Mouse (Mus musculus): ENCODE measurements around the gene Tmppe. TPM values are rescaled to one million over a fixed set of nuclear protein-coding genes. Genes with fewer than 3 reads are reported as not detected.
A peak's percentile ranks its signal among the peaks of the same experiment; 100 is the strongest.
"Not testable (repeated sequence)": the region's sequence is repeated elsewhere in the genome, so short reads cannot be mapped to it uniquely, and the experiment has no call there.

The Tmppe gene
- total RNA-seq, 2 experiments from 2014 or later = 1.3 TPM

- DNase-seq (ENCODE audit: low spot score) = not testable (repeated sequence)
Observed at GRCm38 (mm10) chr9:114394136-114394535, 6.8 kb upstream of the Tmppe start.

- no peak for DNase-seq (ENCODE audit: low spot score)
Observed at GRCm38 (mm10) chr9:114394677-114395076, 6.2 kb upstream of the Tmppe start.

- DNase-seq (ENCODE audit: low spot score) = no peak
Observed at GRCm38 (mm10) chr9:114395258-114395657, 5.6 kb upstream of the Tmppe start.

- no peak for DNase-seq (ENCODE audit: low spot score)
Observed at GRCm38 (mm10) chr9:114399680-114400079, 1.2 kb upstream of the Tmppe start.

- no peak for DNase-seq (ENCODE audit: low spot score)
Observed at GRCm38 (mm10) chr9:114400588-114400948, 337 bp upstream of the Tmppe start.

- DNase-seq (ENCODE audit: low spot score) = no peak
Observed at GRCm38 (mm10) chr9:114401685-114402080, 778 bp downstream of the Tmppe start.

GRCm38 (mm10) chr9:114407676-114408075 lies 6.8 kb downstream of the Tmppe start:
- no peak for DNase-seq (ENCODE audit: low spot score)

- no peak for DNase-seq (ENCODE audit: low spot score)
Observed at GRCm38 (mm10) chr9:114410313-114410862, 9.5 kb downstream of the Tmppe start.

GRCm38 (mm10) chr9:114411295-114411694 lies 10.4 kb downstream of the Tmppe start:
- no peak for DNase-seq (ENCODE audit: low spot score)

- DNase-seq (ENCODE audit: low spot score) = no peak
Observed at GRCm38 (mm10) chr9:114412406-114412805, 11.5 kb downstream of the Tmppe start.

- DNase-seq (ENCODE audit: low spot score) = no peak
Observed at GRCm38 (mm10) chr9:114413866-114414265, 13.0 kb downstream of the Tmppe start.

- peak; percentile 30 for DNase-seq (ENCODE audit: low spot score)
Observed at GRCm38 (mm10) chr9:114415701-114416100, 14.8 kb downstream of the Tmppe start.

- no peak for DNase-seq (ENCODE audit: low spot score)
Observed at GRCm38 (mm10) chr9:114416646-114417517, 16.0 kb downstream of the Tmppe start.

- no peak for DNase-seq (ENCODE audit: low spot score)
Observed at GRCm38 (mm10) chr9:114418187-114418586, 17.3 kb downstream of the Tmppe start.

GRCm38 (mm10) chr9:114420443-114420842 lies 19.5 kb downstream of the Tmppe start:
- DNase-seq (ENCODE audit: low spot score) = no peak

- no peak for DNase-seq (ENCODE audit: low spot score)
Observed at GRCm38 (mm10) chr9:114421045-114421444, 20.1 kb downstream of the Tmppe start.

GRCm38 (mm10) chr9:114421797-114422196 lies 20.9 kb downstream of the Tmppe start:
- DNase-seq (ENCODE audit: low spot score) = no peak

GRCm38 (mm10) chr9:114425576-114425975 lies 24.7 kb downstream of the Tmppe start:
- DNase-seq (ENCODE audit: low spot score) = no peak

GRCm38 (mm10) chr9:114426201-114426600 lies 25.3 kb downstream of the Tmppe start:
- DNase-seq (ENCODE audit: low spot score) = no peak

GRCm38 (mm10) chr9:114427425-114427824 lies 26.5 kb downstream of the Tmppe start:
- DNase-seq (ENCODE audit: low spot score) = no peak

GRCm38 (mm10) chr9:114428103-114428834 lies 27.4 kb downstream of the Tmppe start:
- no peak for DNase-seq (ENCODE audit: low spot score)

GRCm38 (mm10) chr9:114435668-114436067 lies 34.8 kb downstream of the Tmppe start:
- DNase-seq (ENCODE audit: low spot score) = no peak

Measured in gastrocnemius, adult 18-20 months (tissue).